Mouse (Mus musculus) spleen, adult 12 weeks (tissue): ENCODE measurements around the gene Slc19a1.

Source experiments
- DNase-seq: peaks from one replicate; pipeline ENCODE4 v3.0.0; 2022; ENCODE audit warnings: low spot score

The Slc19a1 gene

DNA sequence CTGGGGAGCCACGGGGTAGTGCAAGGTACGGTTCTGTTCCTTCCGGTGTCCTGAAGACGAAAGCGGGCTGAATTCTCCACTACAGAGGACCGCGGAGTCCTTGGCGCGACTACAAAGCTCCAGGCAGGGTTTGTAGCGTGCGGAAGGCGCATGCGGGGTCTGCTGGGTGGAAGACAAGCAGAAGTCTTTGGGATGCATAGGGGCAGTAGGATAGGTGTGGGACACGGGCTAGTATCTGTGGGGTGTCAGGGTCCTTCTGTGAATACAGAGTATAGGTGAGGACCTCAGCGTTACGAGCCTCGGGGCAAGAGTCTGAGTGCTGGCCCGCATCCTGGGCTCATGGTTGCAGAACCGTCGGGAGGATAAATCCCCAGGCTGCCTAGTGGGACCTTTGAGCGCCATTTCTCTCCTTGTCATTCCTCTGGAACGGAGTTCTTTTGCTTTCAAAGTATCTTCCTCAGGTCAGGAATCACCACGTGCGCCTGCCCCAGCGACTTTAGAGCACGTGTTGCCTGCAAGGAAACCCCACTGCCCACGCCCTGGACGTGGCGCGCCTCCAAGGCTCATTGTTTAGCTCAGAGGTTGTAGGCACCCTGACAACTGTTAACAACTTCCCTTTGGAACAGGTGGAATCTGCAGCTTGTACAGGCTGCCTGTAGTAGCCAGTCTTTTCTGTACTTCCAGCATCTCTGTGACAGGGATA is 1.4 kb downstream of the Slc19a1 start:
- DNase-seq, result peak; percentile 29

DNA sequence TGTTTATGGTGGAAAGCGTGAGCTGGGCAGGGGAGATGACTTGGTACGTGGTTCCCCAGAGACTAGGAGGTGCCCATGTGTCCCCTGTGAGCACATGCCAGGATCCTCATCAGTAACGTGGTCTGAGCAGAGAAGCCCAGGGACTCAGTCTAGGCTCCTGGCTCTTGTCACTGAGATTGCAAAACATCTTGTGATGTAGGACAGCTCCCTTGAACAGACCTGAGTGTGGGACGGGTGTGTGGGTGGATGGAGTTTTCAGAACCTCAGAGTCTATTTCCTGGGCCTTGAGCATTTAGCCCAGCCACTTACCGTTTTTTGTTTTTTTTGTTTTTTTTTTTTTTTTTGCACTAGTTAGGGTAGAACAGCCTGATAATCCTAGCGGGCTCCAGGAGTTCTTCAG is 3.4 kb downstream of the Slc19a1 start:
- no peak for DNase-seq

DNA sequence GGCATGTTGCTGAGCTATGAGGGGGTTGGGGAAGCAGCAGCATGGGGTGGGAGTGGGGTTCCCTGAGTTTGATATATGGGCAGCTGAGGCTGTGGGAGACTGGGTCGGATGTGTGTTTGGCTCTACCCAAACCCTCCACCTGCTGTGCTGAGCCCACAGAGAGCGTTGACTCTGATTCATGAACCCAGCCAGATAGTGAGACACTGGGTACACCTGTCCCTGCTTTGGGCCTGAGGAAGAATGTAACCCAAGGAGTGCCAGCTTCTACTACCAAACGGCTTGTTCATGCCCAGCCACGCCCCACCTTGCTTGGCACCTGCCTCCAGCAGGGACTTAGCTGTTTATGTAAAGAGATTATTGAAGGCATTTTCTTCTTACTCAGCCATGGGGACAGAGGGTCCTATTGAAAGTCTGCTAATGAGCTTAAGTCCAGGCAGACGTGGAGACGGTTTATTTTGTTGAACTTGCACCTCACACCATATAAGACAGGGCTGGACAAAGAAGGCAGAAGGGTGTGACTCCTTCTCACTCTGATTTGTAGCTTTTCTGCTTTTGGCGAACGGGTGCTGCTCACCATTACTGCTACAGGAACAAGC is 6.6 kb downstream of the Slc19a1 start:
- no peak for DNase-seq

DNA sequence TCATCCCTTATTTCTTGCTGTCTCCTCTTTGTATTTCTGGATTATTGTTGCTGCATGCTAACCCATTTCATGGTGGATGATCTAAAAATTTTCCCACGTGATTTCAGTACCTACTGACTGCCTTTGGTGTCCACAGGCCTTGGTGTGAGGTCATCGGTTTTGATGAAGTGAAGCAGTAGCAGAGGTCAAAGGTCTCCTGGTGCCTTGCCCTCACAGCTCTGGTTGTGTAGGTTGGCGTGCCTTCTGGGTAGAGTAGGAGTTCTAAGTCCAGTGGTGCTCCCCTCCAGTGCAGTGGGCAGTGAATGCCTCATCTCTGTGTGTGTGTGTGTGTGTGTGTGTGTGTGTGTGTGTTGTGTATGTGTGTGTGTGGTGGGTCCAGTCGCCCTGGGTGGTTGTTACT is 16.2 kb downstream of the Slc19a1 start:
- DNase-seq, result no peak

DNA sequence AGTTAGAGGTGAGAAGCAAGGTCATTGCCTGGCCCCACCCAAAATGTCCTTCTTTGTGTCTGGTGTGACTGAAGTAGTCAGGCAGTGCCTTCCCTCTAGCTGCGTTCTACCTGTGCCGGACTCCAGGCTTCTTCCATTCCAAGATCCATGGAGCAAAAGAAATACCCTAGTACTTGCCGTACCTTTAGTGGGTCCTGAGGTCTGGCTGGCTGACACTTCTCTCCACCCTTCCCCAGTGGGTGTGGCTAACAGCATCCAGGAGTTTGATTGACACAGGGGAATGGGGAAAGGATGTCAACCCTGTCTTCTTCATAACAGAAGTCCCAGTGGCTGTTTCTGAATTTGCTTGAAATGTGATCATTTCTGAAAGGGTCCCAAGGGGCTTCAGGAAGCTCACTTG is 16.6 kb downstream of the Slc19a1 start:
- DNase-seq, result no peak

DNA sequence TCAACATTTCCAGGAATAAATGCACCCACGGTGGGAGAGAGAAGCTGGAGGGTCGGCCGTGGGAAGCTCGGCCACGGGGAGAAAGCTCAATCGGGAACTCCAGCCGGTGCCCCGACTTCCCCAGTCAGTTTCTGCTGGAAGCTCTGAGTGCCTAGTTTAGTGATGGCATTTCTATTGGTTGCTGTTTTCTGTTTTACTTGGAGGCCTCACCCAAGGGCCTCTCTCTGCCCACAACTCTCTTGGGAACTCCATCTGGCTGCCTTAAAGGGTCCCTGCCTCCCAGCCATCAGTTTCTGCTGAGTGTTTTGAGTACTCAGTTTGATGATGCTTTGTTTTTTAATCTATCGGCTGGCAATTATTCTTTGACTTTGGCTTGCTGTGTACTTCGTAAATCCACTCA is 24.7 kb downstream of the Slc19a1 start:
- DNase-seq, result no peak

DNA sequence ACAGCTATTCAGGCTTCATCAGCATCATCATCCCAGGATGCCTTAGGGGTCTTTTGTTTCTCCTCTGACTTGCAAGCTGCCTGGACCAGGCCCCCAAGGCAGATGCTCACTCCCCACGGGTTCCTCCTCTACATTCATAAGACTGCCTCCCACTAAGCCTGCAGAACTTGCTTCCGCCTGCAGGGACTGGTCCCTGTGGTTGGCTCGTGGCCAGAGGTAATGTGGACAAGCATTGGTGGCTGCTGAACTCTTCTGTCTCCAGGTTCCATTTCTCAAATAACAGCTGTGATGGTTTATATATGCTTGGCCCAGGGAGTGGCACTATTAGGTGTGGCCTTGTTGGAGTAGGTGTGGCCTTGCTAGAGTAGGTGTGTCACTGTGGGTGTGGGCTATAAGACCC is 29.4 kb downstream of the Slc19a1 start:
- DNase-seq, result no peak

DNA sequence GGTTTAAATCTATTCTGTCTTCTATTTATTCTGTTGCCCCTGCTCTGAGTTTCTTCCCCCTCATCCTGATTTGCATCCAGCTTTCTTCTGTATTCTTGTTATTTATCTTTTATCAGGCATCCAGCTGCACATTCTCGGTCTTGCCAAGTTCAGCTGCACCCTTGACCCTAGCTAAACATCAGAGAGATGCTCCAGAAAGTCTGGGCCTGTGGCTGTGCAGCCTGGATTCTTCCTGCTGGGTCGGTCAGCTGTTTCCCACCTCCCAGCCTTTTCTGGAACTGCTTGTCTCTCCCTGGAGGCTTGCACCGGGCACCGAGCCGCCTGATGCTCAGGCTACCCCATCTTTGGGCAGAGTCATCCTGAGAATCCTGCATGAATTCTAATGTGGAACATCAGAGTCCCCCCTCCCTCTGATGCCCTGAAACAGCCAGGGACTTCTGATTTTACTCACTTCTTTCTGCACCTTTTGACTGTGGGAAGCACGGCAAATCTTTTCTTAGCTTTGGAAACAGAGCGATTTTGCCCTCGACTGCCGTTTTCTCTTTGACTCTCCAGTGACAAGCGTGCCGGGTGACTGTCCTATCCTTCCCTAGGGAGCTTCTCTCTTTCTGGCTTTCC is 30.5 kb downstream of the Slc19a1 start:
- no peak for DNase-seq

DNA sequence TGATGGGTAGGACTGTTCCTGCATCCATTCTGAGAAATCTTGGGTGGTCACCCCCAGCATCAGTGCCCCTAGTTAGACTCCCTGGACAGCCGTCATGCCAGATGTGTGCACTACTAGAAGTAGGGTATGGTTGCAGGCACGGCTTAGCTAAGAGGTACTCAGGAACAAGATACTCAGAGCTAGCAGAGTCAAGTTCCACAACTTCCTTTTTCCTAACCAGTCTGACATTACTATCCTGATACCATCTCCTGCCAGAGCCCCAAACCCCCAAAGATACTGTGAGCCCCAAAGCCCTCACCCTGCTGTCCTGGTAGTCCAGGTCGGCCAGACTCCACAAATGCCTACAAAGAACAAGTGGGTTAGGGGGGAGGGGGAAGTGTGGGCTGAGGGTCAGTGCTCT is 32.2 kb downstream of the Slc19a1 start:
- DNase-seq, result no peak

DNA sequence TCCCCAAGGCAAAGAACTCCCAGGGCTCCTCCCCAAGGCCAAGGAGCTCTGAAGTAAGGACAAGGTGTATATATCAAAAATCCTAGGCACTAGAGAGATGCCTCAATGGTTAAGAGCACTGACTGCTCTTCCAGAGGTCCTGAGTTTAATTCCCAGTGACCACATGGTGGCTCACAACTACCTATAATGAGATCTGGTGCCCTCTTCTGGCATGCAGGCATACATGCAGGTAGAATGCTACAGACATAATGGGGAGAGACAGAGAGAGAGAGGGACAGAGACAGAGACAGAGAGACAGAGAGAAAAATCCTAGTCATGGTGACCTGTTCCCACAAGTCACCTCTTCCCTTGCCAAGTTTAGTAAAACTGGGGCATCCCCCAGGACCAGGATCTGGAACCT is 32.6 kb downstream of the Slc19a1 start:
- DNase-seq, result no peak

DNA sequence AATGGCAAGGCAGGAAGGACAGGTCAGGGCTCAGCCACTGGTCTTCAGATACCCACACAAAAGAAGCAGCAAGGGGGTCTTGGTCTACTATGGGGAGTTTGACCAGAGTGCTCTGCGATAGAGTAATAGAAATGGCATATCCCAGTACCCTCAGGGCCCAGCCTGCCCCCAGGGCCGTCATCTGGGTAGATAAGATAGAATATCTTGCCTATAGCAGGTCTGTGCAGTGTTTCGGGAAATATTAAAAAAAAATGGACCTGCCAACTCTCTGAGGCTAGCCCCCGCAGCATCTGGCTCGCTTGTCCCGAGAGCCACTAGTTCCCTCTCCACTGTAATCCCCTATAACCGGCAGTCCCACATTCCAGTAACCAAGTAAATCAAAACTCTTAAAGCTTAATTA is 36.4 kb downstream of the Slc19a1 start:
- no peak for DNase-seq

DNA sequence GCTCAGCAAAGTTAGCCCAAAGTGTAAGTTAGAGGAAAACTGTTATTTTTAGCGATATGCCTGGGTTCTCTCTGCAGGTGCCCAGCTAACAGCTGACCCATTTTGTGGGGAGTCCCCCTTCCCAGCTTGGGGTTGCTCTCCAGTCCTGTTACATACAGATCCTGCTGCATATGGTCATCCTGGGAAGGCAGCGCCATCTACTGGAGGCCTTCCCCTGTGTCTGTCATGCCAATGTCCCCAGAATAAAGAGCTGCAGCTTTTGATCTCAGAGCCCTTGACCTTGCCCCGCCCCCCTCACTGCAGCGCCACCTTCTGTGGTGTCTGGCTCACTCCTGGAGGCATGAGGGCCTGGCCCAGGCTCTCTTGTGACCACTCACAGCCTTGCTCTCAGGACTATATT is 38.0 kb downstream of the Slc19a1 start:
- DNase-seq, result peak; percentile 40

DNA sequence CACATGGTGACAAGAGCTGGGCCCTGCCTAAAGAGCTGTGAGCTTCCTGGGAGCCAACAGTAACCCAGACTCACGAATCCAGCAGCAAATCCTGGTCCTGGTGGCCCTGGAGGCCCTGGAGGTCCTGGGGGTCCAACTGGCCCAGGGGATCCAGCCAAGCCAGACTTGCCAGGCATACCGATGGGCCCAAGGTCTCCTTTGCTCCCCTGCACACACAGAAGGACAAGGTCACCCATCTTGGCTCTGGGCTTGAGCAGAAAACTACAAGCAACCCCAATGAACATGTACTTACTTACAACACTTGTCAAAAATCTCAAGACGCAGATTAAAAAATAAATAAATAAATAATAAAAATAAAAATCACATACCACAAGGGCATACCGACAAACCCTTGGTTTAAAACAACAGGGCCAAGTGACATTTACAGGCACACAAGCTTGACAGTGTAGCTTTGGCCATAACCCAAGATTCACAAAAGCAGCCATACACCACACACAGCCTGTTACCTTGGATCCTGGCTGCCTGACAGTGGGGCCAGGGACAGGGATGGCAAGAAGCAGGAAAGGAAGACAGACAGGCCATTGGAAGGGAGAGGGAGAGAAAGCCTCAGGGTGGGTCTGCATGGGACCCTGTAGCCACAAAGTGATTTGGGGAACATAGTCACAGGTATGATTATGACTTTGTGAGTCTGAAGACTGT is 42.4 kb downstream of the Slc19a1 start:
- no peak for DNase-seq

DNA sequence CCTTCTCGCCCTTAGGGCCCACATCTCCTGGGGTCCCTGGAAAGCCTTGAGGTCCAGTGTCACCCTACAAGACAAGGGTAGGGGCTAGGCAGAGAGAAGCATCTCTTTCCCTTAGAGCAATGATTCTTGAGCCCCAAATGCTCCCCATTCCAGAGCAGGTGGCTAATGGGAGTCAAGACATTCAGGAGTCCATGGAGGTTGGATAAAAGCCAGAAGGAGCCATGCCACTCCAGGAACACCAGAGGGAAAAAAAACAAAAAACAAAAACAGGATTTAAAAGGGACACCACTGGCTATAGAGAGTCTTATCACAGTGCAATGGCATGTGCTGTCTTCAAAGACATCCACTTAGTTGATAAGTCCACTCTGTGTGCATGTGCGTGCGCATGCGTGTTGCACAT is 46.4 kb downstream of the Slc19a1 start:
- no peak for DNase-seq

DNA sequence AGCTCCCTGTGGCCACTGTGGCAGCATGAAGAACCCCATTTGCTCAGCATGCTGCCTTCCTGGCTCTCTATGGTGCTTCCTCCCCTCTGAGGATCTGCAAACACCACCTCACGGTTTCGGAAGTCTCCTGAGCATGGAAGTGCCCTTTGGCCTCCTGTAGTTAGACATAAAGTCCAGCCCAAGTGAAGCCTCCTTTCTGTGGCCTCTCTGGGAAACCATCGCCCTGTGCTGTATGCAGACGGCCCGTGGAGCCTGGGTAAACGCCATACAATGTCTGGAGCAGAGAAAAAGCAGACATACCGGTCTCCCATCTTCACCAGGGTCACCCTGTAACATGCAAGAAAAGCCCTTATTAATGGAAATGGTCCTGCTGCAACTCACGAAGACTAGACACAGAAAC is 46.9 kb downstream of the Slc19a1 start:
- DNase-seq, result no peak

DNA sequence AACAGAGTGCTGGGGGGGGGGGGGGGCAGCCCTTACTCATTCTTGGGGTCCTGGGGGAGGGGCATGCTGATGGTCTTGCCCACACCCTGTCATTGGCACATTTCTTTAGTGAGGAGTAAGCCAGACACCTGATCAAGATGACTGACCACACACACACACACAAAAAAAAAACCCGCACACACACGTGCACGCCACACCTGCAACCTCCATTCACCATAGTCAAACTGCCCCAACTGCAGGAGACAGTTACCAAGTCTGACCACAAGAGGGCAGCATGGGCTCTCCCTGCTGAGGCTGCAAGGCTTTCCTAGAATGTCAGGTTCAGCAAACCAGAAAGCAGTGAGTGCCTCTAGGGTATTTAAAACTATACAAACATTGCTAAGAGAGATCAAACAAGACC is 50.4 kb downstream of the Slc19a1 start:
- DNase-seq, result peak; percentile 21

DNA sequence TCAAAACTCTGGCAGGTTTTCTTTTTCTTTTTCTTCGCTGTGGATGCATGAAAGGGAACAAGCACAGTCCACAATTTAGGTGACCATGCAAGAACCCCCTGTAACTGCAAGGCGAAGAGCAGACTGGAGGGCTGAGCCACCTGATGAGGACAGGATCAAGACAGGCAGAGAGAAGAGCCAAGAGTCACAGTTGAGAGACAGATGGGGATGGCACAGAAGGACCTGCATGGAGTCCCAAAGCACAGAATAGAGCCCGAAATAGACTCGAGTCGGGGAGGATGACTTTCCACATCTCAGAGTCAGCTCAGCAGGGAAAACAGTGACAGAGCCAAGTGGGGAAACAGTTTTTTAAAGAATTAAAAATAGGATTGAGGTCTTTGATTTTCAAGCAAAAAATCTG is 50.9 kb downstream of the Slc19a1 start:
- DNase-seq, result no peak

DNA sequence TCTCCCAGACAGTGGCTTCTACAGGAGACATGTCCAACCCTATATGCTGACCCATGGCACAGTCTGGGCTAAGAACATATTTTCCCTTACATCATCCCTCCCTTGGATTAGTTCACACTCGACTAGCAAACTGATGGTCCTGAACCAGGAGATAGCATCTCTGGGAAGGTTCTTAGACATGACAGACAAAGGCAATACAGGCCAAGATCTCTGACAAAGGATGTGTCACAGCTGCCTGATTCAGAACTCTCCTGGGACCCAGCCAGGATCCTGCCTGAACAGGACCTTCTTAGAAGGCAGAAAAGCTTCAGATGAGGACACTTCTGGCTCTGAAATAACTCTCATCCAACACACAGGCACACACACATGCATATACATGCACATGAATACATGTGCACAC is 52.5 kb downstream of the Slc19a1 start:
- DNase-seq, result no peak

DNA sequence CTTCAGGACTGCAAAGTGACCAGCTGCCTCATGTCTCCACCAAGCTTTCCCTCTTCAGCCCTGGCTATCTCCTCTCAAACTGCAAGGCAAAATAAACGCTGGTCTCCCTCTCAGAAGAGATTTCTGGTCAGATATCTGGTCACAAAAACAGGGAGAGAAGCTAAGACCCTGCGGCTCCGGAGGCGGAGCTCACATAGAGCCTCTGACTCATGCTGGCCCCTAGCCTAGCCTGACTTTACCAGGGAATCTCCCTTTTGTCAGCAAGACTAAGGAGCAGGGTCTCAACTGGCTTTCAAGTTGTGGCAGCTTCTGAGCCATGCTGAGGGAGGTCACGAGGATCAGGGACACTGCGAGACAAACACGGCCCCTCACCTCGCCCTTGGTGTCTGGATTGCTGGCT is 57.3 kb downstream of the Slc19a1 start:
- no peak for DNase-seq

DNA sequence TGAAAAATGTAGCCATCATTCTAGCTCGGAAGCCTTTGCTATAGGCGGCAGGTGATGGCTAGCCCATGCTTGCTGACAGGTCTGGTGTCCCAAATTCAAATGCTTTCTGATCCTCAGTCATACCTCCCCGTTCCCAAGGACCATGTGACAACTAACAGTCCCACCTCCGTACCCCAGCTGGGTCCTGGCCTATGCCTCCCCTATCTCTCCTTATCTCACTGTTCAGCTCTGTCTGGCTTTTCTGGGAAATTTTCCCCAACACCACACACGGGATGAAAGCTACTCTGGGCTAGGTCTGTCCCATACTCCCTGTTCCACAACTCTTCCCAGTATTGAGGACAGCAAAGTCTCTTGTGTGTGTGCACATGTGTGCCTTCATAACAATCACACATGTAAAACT is 58.0 kb downstream of the Slc19a1 start:
- no peak for DNase-seq

DNA sequence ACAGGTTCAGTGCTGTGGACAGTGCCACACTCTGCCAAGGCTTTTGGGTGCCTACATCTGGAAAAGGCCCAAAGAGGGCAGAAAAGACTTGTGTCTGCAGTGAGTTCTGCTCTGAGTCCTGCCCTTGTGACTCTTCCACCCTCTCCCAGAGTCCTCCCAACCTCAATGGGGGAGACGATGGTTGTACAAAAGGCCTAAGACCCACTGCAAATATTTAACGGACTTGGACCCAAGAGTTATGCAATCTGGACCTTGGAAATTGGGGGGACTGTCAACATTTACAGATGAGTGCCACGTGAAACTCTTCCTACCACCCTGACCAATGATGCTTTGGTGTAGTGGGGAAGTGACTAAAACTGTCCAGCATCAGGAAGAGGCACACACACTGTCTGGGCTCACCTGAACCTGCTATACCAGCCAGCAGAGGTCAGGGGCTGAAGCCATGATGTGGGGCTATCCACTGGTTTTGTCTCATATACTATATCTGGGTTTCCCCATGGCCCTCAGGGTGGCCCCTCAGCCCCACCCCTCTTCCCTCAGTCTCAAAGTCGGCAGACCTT is 59.6 kb downstream of the Slc19a1 start:
- DNase-seq, result no peak

DNA sequence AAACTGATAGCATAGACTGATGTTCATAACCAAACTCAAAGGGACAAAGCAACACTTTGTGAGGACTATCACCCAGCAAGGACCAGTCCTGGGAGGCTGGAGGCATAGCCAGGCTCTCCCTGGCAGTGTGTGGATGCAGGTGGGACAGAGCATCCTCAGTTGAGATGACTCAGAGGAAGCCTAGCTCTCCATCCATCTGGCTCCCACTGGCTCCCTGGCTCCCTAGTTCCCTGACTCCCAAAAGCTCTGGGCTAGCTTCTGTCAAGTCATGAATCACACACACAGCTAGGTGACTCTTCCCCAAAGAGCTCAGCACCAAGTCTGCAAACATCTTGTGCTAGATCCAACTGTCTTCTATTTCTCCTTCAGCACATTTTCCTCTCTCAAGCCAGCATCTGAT is 61.8 kb downstream of the Slc19a1 start:
- no peak for DNase-seq

DNA sequence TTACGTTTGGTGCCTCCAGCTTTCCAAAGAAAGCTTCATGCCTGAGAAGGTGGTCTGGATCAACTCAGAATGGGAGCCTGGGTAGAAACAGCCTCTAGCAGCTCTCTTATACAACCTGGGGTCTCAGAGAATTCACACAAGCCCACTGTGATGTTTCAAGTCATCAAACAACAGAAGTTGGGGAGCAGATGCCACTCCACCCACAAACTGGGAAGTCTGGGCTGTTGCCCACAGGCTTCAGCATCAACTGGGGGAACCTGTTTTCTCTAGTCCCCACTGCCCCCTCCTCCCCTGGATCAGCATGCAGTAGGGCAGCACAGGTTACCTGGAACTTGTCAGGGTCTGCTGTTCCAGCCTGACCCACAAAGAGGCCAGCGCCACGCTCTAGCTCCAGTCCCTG is 63.6 kb downstream of the Slc19a1 start:
- no peak for DNase-seq
